Mouse (Mus musculus): Measurements from ENCODE around the gene Gjd2.

Gene Gjd2

GRCm38 (mm10) chr2:114051111-114051870 is 37.9 kb upstream of the Gjd2 start:
- TF ChIP-seq NANOG (IDR thresholded peaks at IDR 0.05; ENCODE audit: borderline replicate concordance, low read length) (no peak), POU5F1 (IDR thresholded peaks at IDR 0.05; ENCODE audit: borderline replicate concordance, low read length) (no peak), CTCF (conservative IDR thresholded peaks at IDR 0.05; ENCODE audit: low read length) (no peak)

DNA sequence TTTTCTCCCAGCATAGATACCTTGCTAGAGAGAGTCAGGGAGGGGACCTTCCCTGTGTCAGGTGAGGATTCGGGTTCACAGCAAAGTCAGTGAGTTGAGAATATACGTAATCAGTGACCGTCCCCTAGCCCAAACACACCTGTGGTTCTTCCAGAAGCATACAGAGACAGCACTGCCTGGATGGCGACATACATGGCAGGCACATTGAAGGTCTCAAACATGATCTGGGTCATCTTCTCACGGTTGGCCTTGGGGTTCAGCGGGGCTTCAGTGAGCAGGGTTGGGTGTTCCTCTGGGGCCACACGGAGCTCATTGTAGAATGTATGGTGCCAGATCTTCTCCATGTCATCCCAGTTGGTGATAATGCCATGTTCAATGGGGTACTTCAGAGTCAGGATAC is 36.7 kb upstream of the Gjd2 start:
- Histone ChIP-seq H3K36me3 (ENCODE audit: insufficient read depth, low read length) (no peaks in the 10 kb centered on the region), H3K4me3 (replicated peaks; ENCODE audit: low read length) (no peak overlapping the region), H3K4me1 (replicated peaks; ENCODE audit: low read depth, low read length) (no peaks in the 10 kb centered on the region), H3K9me3 (ENCODE audit: low read length) (no peaks in the 10 kb centered on the region), H3K27me3 (ENCODE audit: insufficient read depth, low read length) (no peaks in the 10 kb centered on the region)
- TF ChIP-seq CTCF (conservative IDR thresholded peaks at IDR 0.05; ENCODE audit: low read length) (no peak), POU5F1 (IDR thresholded peaks at IDR 0.05; ENCODE audit: borderline replicate concordance, low read length) (no peak), NANOG (IDR thresholded peaks at IDR 0.05; ENCODE audit: borderline replicate concordance, low read length) (no peak)

More at GRCm38 (mm10) chr2:114051111-114051870, 37.9 kb upstream of the Gjd2 start:
- Histone ChIP-seq H3K4me3 (replicated peaks; ENCODE audit: low read length) (no peak overlapping the region), H3K9me3 (ENCODE audit: low read length) (no peaks in the 10 kb centered on the region), H3K36me3 (ENCODE audit: insufficient read depth, low read length) (no peaks in the 10 kb centered on the region), H3K27me3 (ENCODE audit: insufficient read depth, low read length) (no peaks in the 10 kb centered on the region), H3K4me1 (replicated peaks; ENCODE audit: low read depth, low read length) (no peaks in the 10 kb centered on the region)

DNA sequence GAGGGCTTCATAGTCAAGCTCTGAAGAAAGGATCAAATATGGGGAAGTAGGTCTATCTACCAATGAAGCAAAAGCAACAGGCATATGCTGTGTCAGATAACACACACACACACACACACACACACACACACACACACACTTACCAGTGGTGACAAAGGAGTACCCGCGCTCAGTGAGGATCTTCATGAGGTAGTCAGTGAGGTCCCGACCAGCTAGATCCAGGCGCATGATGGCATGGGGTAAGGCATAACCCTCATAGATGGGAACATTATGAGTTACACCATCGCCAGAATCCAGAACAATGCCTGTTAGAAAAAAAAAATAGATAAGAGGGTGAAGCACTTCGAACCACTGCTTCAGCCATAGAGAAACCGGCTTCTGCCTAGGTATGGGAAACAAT is 36.0 kb upstream of the Gjd2 start:
- H3K36me3 ChIP-seq (ENCODE audit: insufficient read depth, low read length): no peaks in the 10 kb centered on the region
- no peak overlapping the region for H3K4me3 ChIP-seq (replicated peaks; ENCODE audit: low read length)
- H3K27me3 ChIP-seq (ENCODE audit: insufficient read depth, low read length): no peaks in the 10 kb centered on the region
- H3K4me1 ChIP-seq (replicated peaks; ENCODE audit: low read depth, low read length): no peaks in the 10 kb centered on the region
- TF ChIP-seq CTCF (conservative IDR thresholded peaks at IDR 0.05; ENCODE audit: low read length) (no peak), NANOG (IDR thresholded peaks at IDR 0.05; ENCODE audit: borderline replicate concordance, low read length) (no peak), POU5F1 (IDR thresholded peaks at IDR 0.05; ENCODE audit: borderline replicate concordance, low read length) (no peak)
- no peaks in the 10 kb centered on the region for H3K9me3 ChIP-seq (ENCODE audit: low read length)

DNA sequence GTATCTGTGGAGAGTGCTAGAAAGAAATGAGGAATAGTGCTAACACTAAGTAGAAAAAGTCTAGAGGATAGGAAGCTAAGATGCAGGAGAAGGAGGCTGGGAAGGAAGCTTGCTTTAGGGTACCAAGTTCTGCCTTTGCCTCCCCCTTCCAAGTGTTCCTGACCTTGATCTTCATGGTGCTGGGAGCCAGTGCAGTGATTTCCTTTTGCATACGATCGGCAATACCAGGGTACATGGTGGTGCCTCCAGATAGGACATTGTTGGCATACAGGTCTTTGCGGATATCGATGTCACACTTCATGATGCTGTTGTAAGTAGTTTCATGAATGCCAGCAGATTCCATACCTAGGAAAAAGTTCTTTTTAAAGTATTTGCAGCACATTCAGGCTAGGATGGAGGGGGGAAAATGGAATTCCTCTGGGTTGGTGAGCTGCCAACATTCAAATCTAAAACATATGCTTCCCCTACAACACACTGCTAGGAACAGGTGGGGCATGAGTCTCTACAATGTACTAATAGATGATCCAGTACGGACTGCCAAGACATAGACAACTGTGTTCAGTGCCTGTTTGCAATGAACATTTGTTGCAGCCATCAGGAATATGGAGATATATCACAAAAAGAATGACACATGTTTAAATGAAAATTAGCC is 34.7 kb upstream of the Gjd2 start:
- H3K36me3 ChIP-seq (ENCODE audit: insufficient read depth, low read length): no peaks in the 10 kb centered on the region
- H3K4me1 ChIP-seq (replicated peaks; ENCODE audit: low read depth, low read length): no peaks in the 10 kb centered on the region
- no peaks in the 10 kb centered on the region for H3K27me3 ChIP-seq (ENCODE audit: insufficient read depth, low read length)
- TF ChIP-seq CTCF (conservative IDR thresholded peaks at IDR 0.05; ENCODE audit: low read length) (no peak), NANOG (IDR thresholded peaks at IDR 0.05; ENCODE audit: borderline replicate concordance, low read length) (no peak), POU5F1 (IDR thresholded peaks at IDR 0.05; ENCODE audit: borderline replicate concordance, low read length) (no peak)
- H3K4me3 ChIP-seq (replicated peaks; ENCODE audit: low read length): no peak overlapping the region
- no peaks in the 10 kb centered on the region for H3K9me3 ChIP-seq (ENCODE audit: low read length)

GRCm38 (mm10) chr2:114046151-114046664 is 32.8 kb upstream of the Gjd2 start:
- TF ChIP-seq CTCF (conservative IDR thresholded peaks at IDR 0.05; ENCODE audit: low read length): no peak
- TF ChIP-seq NANOG (IDR thresholded peaks at IDR 0.05; ENCODE audit: borderline replicate concordance, low read length): no peak
- no peak for TF ChIP-seq POU5F1 (IDR thresholded peaks at IDR 0.05; ENCODE audit: borderline replicate concordance, low read length)
- H3K4me1 ChIP-seq (replicated peaks; ENCODE audit: low read depth, low read length): no peaks in the 10 kb centered on the region
- no peaks in the 10 kb centered on the region for H3K9me3 ChIP-seq (ENCODE audit: low read length)
- no peaks in the 10 kb centered on the region for H3K36me3 ChIP-seq (ENCODE audit: insufficient read depth, low read length)
- no peaks in the 10 kb centered on the region for H3K27me3 ChIP-seq (ENCODE audit: insufficient read depth, low read length)
- no peak overlapping the region for H3K4me3 ChIP-seq (replicated peaks; ENCODE audit: low read length)

DNA sequence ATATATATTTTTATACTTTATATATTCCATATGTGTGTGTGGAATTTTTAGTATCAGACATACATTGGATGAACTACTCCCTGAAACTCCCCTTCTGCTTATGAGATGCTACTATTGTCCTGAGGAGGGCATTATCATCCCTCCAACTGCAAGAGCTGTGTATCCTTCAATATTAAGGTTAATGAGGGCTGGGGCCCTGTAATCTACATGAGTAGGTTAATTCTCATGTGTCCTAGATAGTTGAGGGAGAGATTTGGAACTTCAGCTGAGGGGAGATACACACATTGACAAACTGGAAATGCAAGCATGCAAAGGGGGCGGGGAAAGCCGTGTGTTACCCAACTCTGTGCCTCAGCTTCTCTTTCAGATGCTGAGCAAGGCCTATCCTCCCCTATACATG is 24.5 kb upstream of the Gjd2 start:
- no peak for TF ChIP-seq POU5F1 (IDR thresholded peaks at IDR 0.05; ENCODE audit: borderline replicate concordance, low read length)
- TF ChIP-seq NANOG (IDR thresholded peaks at IDR 0.05; ENCODE audit: borderline replicate concordance, low read length): no peak
- TF ChIP-seq CTCF (conservative IDR thresholded peaks at IDR 0.05; ENCODE audit: low read length): no peak

GRCm38 (mm10) chr2:114032259-114032658 is 18.8 kb upstream of the Gjd2 start:
- no peaks in the 10 kb centered on the region for H3K27me3 ChIP-seq (ENCODE audit: insufficient read depth, low read length)
- TF ChIP-seq CTCF (conservative IDR thresholded peaks at IDR 0.05; ENCODE audit: low read length): no peak
- no peak for TF ChIP-seq NANOG (IDR thresholded peaks at IDR 0.05; ENCODE audit: borderline replicate concordance, low read length)
- TF ChIP-seq POU5F1 (IDR thresholded peaks at IDR 0.05; ENCODE audit: borderline replicate concordance, low read length): no peak

More for the DNA sequence above, 24.5 kb upstream of the Gjd2 start:
- Histone ChIP-seq H3K36me3 (ENCODE audit: insufficient read depth, low read length) (no peaks in the 10 kb centered on the region), H3K4me3 (replicated peaks; ENCODE audit: low read length) (no peak overlapping the region), H3K4me1 (replicated peaks; ENCODE audit: low read depth, low read length) (no peaks in the 10 kb centered on the region), H3K9me3 (ENCODE audit: low read length) (no peaks in the 10 kb centered on the region), H3K27me3 (ENCODE audit: insufficient read depth, low read length) (no peaks in the 10 kb centered on the region)

GRCm38 (mm10) chr2:114023383-114023782 is 10.0 kb upstream of the Gjd2 start:
- TF ChIP-seq POU5F1 (IDR thresholded peaks at IDR 0.05; ENCODE audit: borderline replicate concordance, low read length): no peak
- no peak for TF ChIP-seq NANOG (IDR thresholded peaks at IDR 0.05; ENCODE audit: borderline replicate concordance, low read length)
- no peak for TF ChIP-seq CTCF (conservative IDR thresholded peaks at IDR 0.05; ENCODE audit: low read length)
- Histone ChIP-seq H3K36me3 (ENCODE audit: insufficient read depth, low read length) (no peaks in the 10 kb centered on the region), H3K4me1 (replicated peaks; ENCODE audit: low read depth, low read length) (peaks cover 5% of the 10 kb centered on the region; the same call in 1 of the 2 replicates), H3K4me3 (replicated peaks; ENCODE audit: low read length) (no peak overlapping the region), H3K9me3 (ENCODE audit: low read length) (no peaks in the 10 kb centered on the region), H3K27me3 (ENCODE audit: insufficient read depth, low read length) (no peaks in the 10 kb centered on the region)

More at GRCm38 (mm10) chr2:114032259-114032658, 18.8 kb upstream of the Gjd2 start:
- Histone ChIP-seq H3K4me1 (replicated peaks; ENCODE audit: low read depth, low read length) (0 out of 2 replicates have a peak, but pooled peaks cover 3% of the 10 kb centered on the region), H3K4me3 (replicated peaks; ENCODE audit: low read length) (no peak overlapping the region), H3K36me3 (ENCODE audit: insufficient read depth, low read length) (no peaks in the 10 kb centered on the region), H3K9me3 (ENCODE audit: low read length) (no peaks in the 10 kb centered on the region)
